12 mouse cellular contexts compared by ENCODE assay signal in the genomic region with DNA sequence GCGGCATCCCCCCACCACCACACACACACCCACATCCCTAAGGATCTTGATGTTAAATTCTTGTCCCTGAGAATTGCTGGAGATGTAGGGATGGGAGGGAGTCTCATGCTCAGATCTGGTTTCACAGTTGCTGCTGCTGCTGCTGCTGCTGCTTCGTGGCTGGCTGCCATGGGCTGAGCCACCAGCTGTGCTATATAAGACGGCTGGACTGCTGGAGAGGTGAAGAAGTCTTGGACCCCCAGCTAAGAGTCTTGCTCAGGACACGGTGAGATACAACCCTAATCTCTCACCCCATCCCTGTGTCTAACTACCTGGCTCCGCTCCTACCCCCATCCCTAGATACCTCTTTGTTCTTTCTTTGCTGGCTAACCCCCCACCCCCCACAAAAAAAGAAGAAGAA. TPM values are rescaled to one million over a fixed set of nuclear protein-coding genes. Genes with fewer than 3 reads are reported as not detected.
A peak's percentile ranks its signal among the peaks of the same experiment; 100 is the strongest.
DNase-seq lines count a peak whose midpoint lies in the region; ATAC-seq and TF ChIP-seq lines count a peak whose summit lies in the region.
"Had no signal": no experiment of that assay in that cellular context is flagged by ENCODE, and none has a peak within 500 bp of the region (broad histone marks: within the 10 kb centered on the region; RNA-seq: fewer than 3 reads in every experiment).

A gene (plus strand): TSS at position 222 of the 400 bp plus-strand sequence.

- no peak for TF ChIP-seq CTCF in hindbrain, postnatal 0 days (IDR thresholded peaks at IDR 0.05; ENCODE audit: low read depth)
- no peak for TF ChIP-seq CTCF in left cerebral cortex, adult 2 months (IDR thresholded peaks at IDR 0.05)

- no peaks in the 10 kb centered on the region for H3K27me3 ChIP-seq in hindbrain, postnatal 0 days (ENCODE audit: insufficient read depth, low read length)
- H3K27me3 ChIP-seq in hindbrain, embryonic 11.5 days (ENCODE audit: control insufficient read depth, insufficient read depth, low read length), result no peaks in the 10 kb centered on the region
- H3K27me3 ChIP-seq in midbrain, embryonic 13.5 days, result no peaks in the 10 kb centered on the region
- no peaks in the 10 kb centered on the region for H3K27me3 ChIP-seq in midbrain, embryonic 16.5 days (ENCODE audit: control insufficient read depth, insufficient read depth, low read depth, low read length)
- H3K27me3 ChIP-seq in limb, embryonic 15.5 days, result no peaks in the 10 kb centered on the region

- no peak within 1 kb of the TSS for H3K9ac ChIP-seq in hindbrain, postnatal 0 days (replicated peaks; ENCODE audit: low read length)
- no peak within 1 kb of the TSS for H3K9ac ChIP-seq in hindbrain, embryonic 11.5 days (ENCODE audit: low read depth, low read length)
- peak within 1 kb of the TSS; percentile 37; the same call in 1 of the 2 replicates for H3K9ac ChIP-seq in midbrain, embryonic 13.5 days (replicated peaks)
- no peak within 1 kb of the TSS for H3K9ac ChIP-seq in midbrain, embryonic 16.5 days (ENCODE audit: low read depth, low read length)
- H3K9ac ChIP-seq in limb, embryonic 15.5 days, result no peak within 1 kb of the TSS

- WGBS in hindbrain, postnatal 0 days, result 43% methylated on average over 5 of the region's 5 CpGs
- 60% methylated on average over 5 of the region's 5 CpGs for WGBS in hindbrain, embryonic 11.5 days
- 51% methylated on average over 5 of the region's 5 CpGs for WGBS in midbrain, embryonic 13.5 days
- 43% methylated on average over 5 of the region's 5 CpGs for WGBS in midbrain, embryonic 16.5 days
- WGBS in limb, embryonic 15.5 days, result 45% methylated on average over 5 of the region's 5 CpGs

- intact Hi-C loops in left cerebral cortex, adult 2 months (cut with DNase I), result no loop called here

- no peaks in the 10 kb centered on the region for H3K9me3 ChIP-seq in hindbrain, postnatal 0 days (ENCODE audit: low read length)
- no peaks in the 10 kb centered on the region for H3K9me3 ChIP-seq in hindbrain, embryonic 11.5 days (ENCODE audit: control insufficient read depth, low read length)
- H3K9me3 ChIP-seq in midbrain, embryonic 13.5 days, result no peaks in the 10 kb centered on the region
- no peaks in the 10 kb centered on the region for H3K9me3 ChIP-seq in midbrain, embryonic 16.5 days (replicated peaks; ENCODE audit: control insufficient read depth, low read length, poor library complexity, severe bottlenecking)
- H3K9me3 ChIP-seq in limb, embryonic 15.5 days, result no peaks in the 10 kb centered on the region

- no peak for ATAC-seq in hindbrain, postnatal 0 days
- ATAC-seq in hindbrain, embryonic 11.5 days (ENCODE audit: low FRiP score), result no peak
- ATAC-seq in midbrain, embryonic 13.5 days, result no peak
- ATAC-seq in midbrain, embryonic 16.5 days, result no peak
- ATAC-seq in limb, embryonic 15.5 days (ENCODE audit: insufficient number of reproducible peaks, low FRiP score, low TSS enrichment, low read depth), result no peak

- H3K4me1 ChIP-seq in hindbrain, postnatal 0 days (ENCODE audit: insufficient read depth, low read length), result no peaks in the 10 kb centered on the region
- H3K4me1 ChIP-seq in hindbrain, embryonic 11.5 days (replicated peaks; ENCODE audit: control insufficient read depth, insufficient read depth, low read length), result no peaks in the 10 kb centered on the region
- peaks cover 19% of the 10 kb centered on the region for H3K4me1 ChIP-seq in midbrain, embryonic 13.5 days (replicated peaks)
- H3K4me1 ChIP-seq in midbrain, embryonic 16.5 days (ENCODE audit: control insufficient read depth, insufficient read depth, low read length), result peaks cover 7% of the 10 kb centered on the region
- peaks cover 22% of the 10 kb centered on the region for H3K4me1 ChIP-seq in limb, embryonic 15.5 days

- no peak within 1 kb of the TSS for H3K4me3 ChIP-seq in hindbrain, postnatal 0 days (ENCODE audit: low read length)
- H3K4me3 ChIP-seq in hindbrain, embryonic 11.5 days (ENCODE audit: low read depth, low read length), result no peak within 1 kb of the TSS
- no peak within 1 kb of the TSS for H3K4me3 ChIP-seq in midbrain, embryonic 13.5 days (replicated peaks)
- no peak within 1 kb of the TSS for H3K4me3 ChIP-seq in midbrain, embryonic 16.5 days (ENCODE audit: low read depth, low read length)
- H3K4me3 ChIP-seq in limb, embryonic 15.5 days, result no peak within 1 kb of the TSS
- no peak within 1 kb of the TSS for H3K4me3 ChIP-seq in left cerebral cortex, adult 2 months

- H3K36me3 ChIP-seq in hindbrain, postnatal 0 days (ENCODE audit: insufficient read depth, low read length), result no peaks in the 10 kb centered on the region
- no peaks in the 10 kb centered on the region for H3K36me3 ChIP-seq in hindbrain, embryonic 11.5 days (ENCODE audit: control insufficient read depth, insufficient read depth, low read length)
- no peaks in the 10 kb centered on the region for H3K36me3 ChIP-seq in midbrain, embryonic 13.5 days
- no peaks in the 10 kb centered on the region for H3K36me3 ChIP-seq in midbrain, embryonic 16.5 days (ENCODE audit: control insufficient read depth, insufficient read depth, low read length)
- H3K36me3 ChIP-seq in limb, embryonic 15.5 days, result no peaks in the 10 kb centered on the region

- H3K27ac ChIP-seq in hindbrain, postnatal 0 days, result no peak within 1 kb of the TSS
- no peak within 1 kb of the TSS for H3K27ac ChIP-seq in hindbrain, embryonic 11.5 days (ENCODE audit: low read depth, low read length)
- 0 out of 2 replicates have a peak within 1 kb of the TSS, but pooled peaks have one; percentile 9 for H3K27ac ChIP-seq in midbrain, embryonic 13.5 days
- H3K27ac ChIP-seq in midbrain, embryonic 16.5 days (ENCODE audit: low read length), result no peak within 1 kb of the TSS
- H3K27ac ChIP-seq in limb, embryonic 15.5 days, result no peak within 1 kb of the TSS
- H3K27ac ChIP-seq in left cerebral cortex, adult 2 months, result no peak within 1 kb of the TSS

- peak; percentile 35 for DNase-seq in hindbrain, postnatal 0 days (ENCODE audit: low spot score)
- no peak for DNase-seq in hindbrain, embryonic 11.5 days (ENCODE audit: low spot score)
- peak; percentile 65 for DNase-seq in gastrocnemius, postnatal 10 days
- DNase-seq in left cerebral cortex, adult 2 months (ENCODE audit: extremely low spot score in 1 of 2, low spot score in 2 of 2), result no peak
- no peak for DNase-seq in neural tube, embryonic 10.5 days (ENCODE audit: extremely low spot score, low spot score)
- DNase-seq: cerebellum, postnatal 14 days; thymus, adult 2 months had no signal

- H3K4me2 ChIP-seq in hindbrain, postnatal 0 days (ENCODE audit: low read depth, low read length), result no peak within 1 kb of the TSS
- H3K4me2 ChIP-seq in hindbrain, embryonic 11.5 days (replicated peaks; ENCODE audit: low read depth, low read length), result no peak within 1 kb of the TSS
- H3K4me2 ChIP-seq in midbrain, embryonic 13.5 days (replicated peaks), result no peak within 1 kb of the TSS
- no peak within 1 kb of the TSS for H3K4me2 ChIP-seq in midbrain, embryonic 16.5 days (ENCODE audit: low read length)
- H3K4me2 ChIP-seq in limb, embryonic 15.5 days, result no peak within 1 kb of the TSS

RNA-seq across cellular contexts. Expression of the gene that starts here (rescaled TPM):
- total RNA-seq in hindbrain, postnatal 0 days (2014; rRNA removed), result 0.16 and 0.29 TPM in 2 replicates
- polyA plus RNA-seq in hindbrain, postnatal 0 days (2015; fragmentation: Nextera tagmentation; extraction: Ambion mirVana), result 0.29 and 0.37 TPM in 2 replicates
- polyA plus RNA-seq in hindbrain, embryonic 11.5 days (2014; fragmentation: Nextera tagmentation; extraction: Ambion mirVana), result 0.25 and 0.31 TPM in 2 replicates
- 0.24 and 0.30 TPM in 2 replicates for polyA plus RNA-seq in midbrain, embryonic 13.5 days (2015; fragmentation: Nextera tagmentation; extraction: Ambion mirVana)
- 0.20 and 0.29 TPM in 2 replicates for polyA plus RNA-seq in midbrain, embryonic 16.5 days (2015; fragmentation: Nextera tagmentation; extraction: Ambion mirVana)
- total RNA-seq in gastrocnemius, postnatal 10 days (2021), result 100 to 1,000 TPM; 101 to 103 TPM
- 11.0 and 13.8 TPM in 2 replicates for polyA plus RNA-seq in limb, embryonic 15.5 days (2015; fragmentation: Nextera tagmentation; extraction: Ambion mirVana)
- total RNA-seq in left cerebral cortex, adult 2 months (2021), result under 1 TPM in 1 of 2 experiments, not detected in 1; 0.21 TPM
- total RNA-seq: megakaryocyte-erythroid progenitor cell, adult 5-6 weeks had no signal
- polyA plus RNA-seq: heart, embryonic 14.5 days had no signal

Comparison
In these comparisons a context has a peak if more than half of its experiments do, and no peak if none do; other contexts are left out.
1. RNA of the gene that starts here (total RNA-seq): 101 to 103 TPM in gastrocnemius, postnatal 10 days; 0.21 TPM in left cerebral cortex, adult 2 months and 0.16 to 0.29 TPM in hindbrain, postnatal 0 days; every median in the first group is over 10 times any median in the second.
2. Peak in DNase-seq in hindbrain, postnatal 0 days; RNA of the gene not detected or under 1 TPM.